Mouse (Mus musculus): ENCODE measurements around the gene Fpr2. TPM values are rescaled to one million over a fixed set of nuclear protein-coding genes. Genes with fewer than 3 reads are reported as not detected.
A peak's percentile ranks its signal among the peaks of the same experiment; 100 is the strongest.

Gene Fpr2
- polyA plus RNA-seq, 1 experiment from 2014 or later: not detected

- H3K27me3 ChIP-seq (ENCODE audit: control insufficient read depth, insufficient read depth, low read length): peaks cover 6% of the 10 kb centered on the region; the same call in 1 of the 2 replicates
- 18% methylated on average over 54 of the region's 55 CpGs for WGBS
- no peaks in the 10 kb centered on the region for H3K36me3 ChIP-seq (ENCODE audit: control insufficient read depth, insufficient read depth, low read length)
- H3K27ac ChIP-seq (ENCODE audit: low read depth, low read length): no peak overlapping the region
- no peaks in the 10 kb centered on the region for H3K9me3 ChIP-seq (ENCODE audit: control insufficient read depth, low read length)
- H3K4me1 ChIP-seq (replicated peaks; ENCODE audit: control insufficient read depth, insufficient read depth, low read length): no peaks in the 10 kb centered on the region
- DNase-seq (ENCODE audit: low spot score) (no peak), ATAC-seq (ENCODE audit: low FRiP score) (peak; percentile 31; the same call in 1 of the 2 replicates)
- H3K4me3 ChIP-seq (ENCODE audit: low read depth, low read length): no peak overlapping the region
- H3K4me2 ChIP-seq (replicated peaks; ENCODE audit: low read depth, low read length): 0 out of 2 replicates have a peak overlapping the region, but pooled peaks have one; percentile 7
- no peak overlapping the region for H3K9ac ChIP-seq (ENCODE audit: low read depth, low read length)
Measured at GRCm38 (mm10) chr17:17849906-17850712, 37.5 kb upstream of the Fpr2 start.

DNA sequence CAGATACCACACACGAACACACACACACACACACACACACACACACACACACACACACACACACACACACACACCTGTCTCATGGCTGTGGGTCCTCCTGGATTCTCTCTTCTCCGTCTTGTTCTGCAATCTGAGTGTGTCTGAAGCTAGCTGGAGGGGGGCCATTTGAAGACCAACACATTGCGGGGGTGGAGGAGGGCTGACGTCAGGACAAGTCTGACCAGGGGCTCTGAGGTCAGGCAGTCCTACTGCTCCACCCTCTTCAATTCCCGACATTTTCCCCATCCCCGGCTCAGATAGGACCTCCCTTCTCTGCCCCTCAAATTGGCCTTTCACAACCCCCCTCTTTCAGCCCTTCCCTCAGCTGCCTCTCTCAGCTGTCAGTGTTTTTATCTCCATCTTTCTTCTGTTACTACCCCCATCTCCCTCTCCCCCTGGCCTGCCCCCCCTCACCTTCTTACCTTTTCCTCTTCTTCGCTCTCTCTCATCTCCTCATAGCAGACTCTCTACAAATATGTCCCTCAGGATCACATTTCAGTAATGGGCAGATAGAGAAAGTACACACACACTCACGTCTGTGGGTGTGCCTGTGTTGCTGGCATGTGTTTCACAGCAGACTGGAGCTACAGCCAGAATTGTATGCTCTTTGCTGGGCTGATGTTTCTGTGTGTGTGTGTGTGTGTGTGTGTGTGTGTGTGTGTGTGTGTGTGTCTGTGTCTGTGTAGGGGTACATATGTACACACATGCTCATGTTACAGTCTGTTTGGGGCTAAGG lies 32.4 kb upstream of the Fpr2 start, which contains the start of gene Has1:
TSS of gene Has1 (minus strand) at position 142 of the 775 bp plus-strand sequence.
- H3K4me1 ChIP-seq (replicated peaks; ENCODE audit: control insufficient read depth, insufficient read depth, low read length): no peaks in the 10 kb centered on the region
- H3K9me3 ChIP-seq (ENCODE audit: control insufficient read depth, low read length): no peaks in the 10 kb centered on the region
- H3K4me2 ChIP-seq (replicated peaks; ENCODE audit: low read depth, low read length): no peak within 1 kb of the TSS
- no peak for DNase-seq (ENCODE audit: low spot score)
- WGBS: 40% methylated on average over 7 of the region's 8 CpGs
- peak; percentile 29; the same call in 1 of the 2 replicates for ATAC-seq (ENCODE audit: low FRiP score)
- H3K27ac ChIP-seq (ENCODE audit: low read depth, low read length): no peak within 1 kb of the TSS
- no peak within 1 kb of the TSS for H3K4me3 ChIP-seq (ENCODE audit: low read depth, low read length)
- no peaks in the 10 kb centered on the region for H3K36me3 ChIP-seq (ENCODE audit: control insufficient read depth, insufficient read depth, low read length)
- H3K27me3 ChIP-seq (ENCODE audit: control insufficient read depth, insufficient read depth, low read length): peaks cover 2% of the 10 kb centered on the region; the same call in 1 of the 2 replicates
- no peak within 1 kb of the TSS for H3K9ac ChIP-seq (ENCODE audit: low read depth, low read length)

DNA sequence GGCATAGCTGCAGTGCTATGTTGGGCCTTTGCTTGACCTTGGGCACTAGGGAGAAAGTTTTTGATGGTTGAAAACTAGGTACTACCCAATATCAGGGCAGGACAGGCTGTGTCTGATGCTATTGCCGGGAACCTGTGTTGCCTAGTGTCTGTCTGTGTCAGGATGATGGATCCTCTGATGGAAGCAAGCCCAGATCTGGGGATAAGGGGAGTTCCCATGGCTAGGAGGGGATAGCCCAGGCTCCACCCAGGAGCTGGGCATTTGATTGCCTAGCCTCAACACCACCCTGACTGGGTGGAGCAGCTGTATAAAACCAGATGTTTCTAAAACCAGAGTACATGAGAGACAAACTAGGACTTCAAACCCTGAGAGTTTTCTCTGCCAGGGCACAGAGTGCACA lies 31.0 kb upstream of the Fpr2 start:
- Histone ChIP-seq H3K27me3 (ENCODE audit: control insufficient read depth, insufficient read depth, low read length) (no peaks in the 10 kb centered on the region), H3K4me3 (ENCODE audit: low read depth, low read length) (no peak overlapping the region), H3K4me1 (replicated peaks; ENCODE audit: control insufficient read depth, insufficient read depth, low read length) (no peaks in the 10 kb centered on the region), H3K27ac (ENCODE audit: low read depth, low read length) (no peak overlapping the region), H3K9ac (ENCODE audit: low read depth, low read length) (no peak overlapping the region), H3K4me2 (replicated peaks; ENCODE audit: low read depth, low read length) (no peak overlapping the region), H3K9me3 (ENCODE audit: control insufficient read depth, low read length) (no peaks in the 10 kb centered on the region), H3K36me3 (ENCODE audit: control insufficient read depth, insufficient read depth, low read length) (no peaks in the 10 kb centered on the region)
- 84% methylated on average over 1 of the region's 1 CpGs for WGBS
- no peak for DNase-seq (ENCODE audit: low spot score)
- ATAC-seq (ENCODE audit: low FRiP score): no peak

DNA sequence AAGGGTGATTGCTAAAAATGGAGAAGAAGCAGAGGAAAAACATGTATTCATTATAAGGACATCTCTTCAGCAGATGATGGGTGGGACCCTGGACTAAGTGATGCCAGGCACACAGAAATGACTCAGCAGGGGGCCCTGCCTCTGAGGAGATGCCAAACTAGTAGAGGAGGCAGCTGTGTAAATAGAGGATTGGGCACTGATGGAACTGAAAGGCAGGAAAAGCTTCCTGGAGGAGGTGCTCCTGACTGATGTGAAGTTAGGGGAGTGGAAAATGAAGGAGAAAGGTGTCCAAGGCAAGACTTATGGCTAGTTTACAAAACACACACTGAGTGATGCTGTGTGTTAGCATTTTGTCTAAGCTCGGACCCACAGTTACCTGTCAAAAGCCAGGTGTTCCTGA lies 30.2 kb upstream of the Fpr2 start:
- DNase-seq (ENCODE audit: low spot score) (no peak), ATAC-seq (ENCODE audit: low FRiP score) (no peak)

GRCm38 (mm10) chr17:17860110-17860509 lies 27.5 kb upstream of the Fpr2 start:
- 88% methylated on average over 3 of the region's 3 CpGs for WGBS
- Histone ChIP-seq H3K27me3 (ENCODE audit: control insufficient read depth, insufficient read depth, low read length) (no peaks in the 10 kb centered on the region), H3K4me3 (ENCODE audit: low read depth, low read length) (no peak overlapping the region), H3K9me3 (ENCODE audit: control insufficient read depth, low read length) (no peaks in the 10 kb centered on the region), H3K4me2 (replicated peaks; ENCODE audit: low read depth, low read length) (no peak overlapping the region), H3K36me3 (ENCODE audit: control insufficient read depth, insufficient read depth, low read length) (no peaks in the 10 kb centered on the region), H3K9ac (ENCODE audit: low read depth, low read length) (no peak overlapping the region), H3K4me1 (replicated peaks; ENCODE audit: control insufficient read depth, insufficient read depth, low read length) (no peaks in the 10 kb centered on the region), H3K27ac (ENCODE audit: low read depth, low read length) (no peak overlapping the region)
- ATAC-seq (ENCODE audit: low FRiP score): no peak
- DNase-seq (ENCODE audit: low spot score): no peak

More for the DNA sequence above, 30.2 kb upstream of the Fpr2 start:
- Histone ChIP-seq H3K36me3 (ENCODE audit: control insufficient read depth, insufficient read depth, low read length) (no peaks in the 10 kb centered on the region), H3K4me2 (replicated peaks; ENCODE audit: low read depth, low read length) (no peak overlapping the region), H3K9me3 (ENCODE audit: control insufficient read depth, low read length) (no peaks in the 10 kb centered on the region), H3K27me3 (ENCODE audit: control insufficient read depth, insufficient read depth, low read length) (no peaks in the 10 kb centered on the region), H3K27ac (ENCODE audit: low read depth, low read length) (no peak overlapping the region), H3K4me3 (ENCODE audit: low read depth, low read length) (no peak overlapping the region), H3K9ac (ENCODE audit: low read depth, low read length) (no peak overlapping the region), H3K4me1 (replicated peaks; ENCODE audit: control insufficient read depth, insufficient read depth, low read length) (no peaks in the 10 kb centered on the region)
- WGBS: 72% methylated on average over 1 of the region's 1 CpGs

- WGBS: 42% methylated on average over 1 of the region's 1 CpGs
- no peaks in the 10 kb centered on the region for H3K27me3 ChIP-seq (ENCODE audit: control insufficient read depth, insufficient read depth, low read length)
- no peak overlapping the region for H3K4me2 ChIP-seq (replicated peaks; ENCODE audit: low read depth, low read length)
- H3K9me3 ChIP-seq (ENCODE audit: control insufficient read depth, low read length): no peaks in the 10 kb centered on the region
- H3K36me3 ChIP-seq (ENCODE audit: control insufficient read depth, insufficient read depth, low read length): no peaks in the 10 kb centered on the region
- H3K4me1 ChIP-seq (replicated peaks; ENCODE audit: control insufficient read depth, insufficient read depth, low read length): no peaks in the 10 kb centered on the region
- ATAC-seq (ENCODE audit: low FRiP score) (no peak), DNase-seq (ENCODE audit: low spot score) (no peak)
- no peak overlapping the region for H3K27ac ChIP-seq (ENCODE audit: low read depth, low read length)
- H3K4me3 ChIP-seq (ENCODE audit: low read depth, low read length): no peak overlapping the region
- H3K9ac ChIP-seq (ENCODE audit: low read depth, low read length): no peak overlapping the region
Measured at GRCm38 (mm10) chr17:17862360-17862759, 25.3 kb upstream of the Fpr2 start.

- no peak overlapping the region for H3K4me2 ChIP-seq (replicated peaks; ENCODE audit: low read depth, low read length)
- no peak for DNase-seq (ENCODE audit: low spot score)
- H3K4me1 ChIP-seq (replicated peaks; ENCODE audit: control insufficient read depth, insufficient read depth, low read length): no peaks in the 10 kb centered on the region
- H3K27ac ChIP-seq (ENCODE audit: low read depth, low read length): no peak overlapping the region
- no peak overlapping the region for H3K9ac ChIP-seq (ENCODE audit: low read depth, low read length)
- H3K27me3 ChIP-seq (ENCODE audit: control insufficient read depth, insufficient read depth, low read length): no peaks in the 10 kb centered on the region
- H3K4me3 ChIP-seq (ENCODE audit: low read depth, low read length): no peak overlapping the region
- WGBS: 66% methylated on average over 2 of the region's 2 CpGs
- ATAC-seq (ENCODE audit: low FRiP score): no peak
- H3K36me3 ChIP-seq (ENCODE audit: control insufficient read depth, insufficient read depth, low read length): no peaks in the 10 kb centered on the region
- H3K9me3 ChIP-seq (ENCODE audit: control insufficient read depth, low read length): no peaks in the 10 kb centered on the region
Measured at GRCm38 (mm10) chr17:17865168-17865567, 22.5 kb upstream of the Fpr2 start.

DNA sequence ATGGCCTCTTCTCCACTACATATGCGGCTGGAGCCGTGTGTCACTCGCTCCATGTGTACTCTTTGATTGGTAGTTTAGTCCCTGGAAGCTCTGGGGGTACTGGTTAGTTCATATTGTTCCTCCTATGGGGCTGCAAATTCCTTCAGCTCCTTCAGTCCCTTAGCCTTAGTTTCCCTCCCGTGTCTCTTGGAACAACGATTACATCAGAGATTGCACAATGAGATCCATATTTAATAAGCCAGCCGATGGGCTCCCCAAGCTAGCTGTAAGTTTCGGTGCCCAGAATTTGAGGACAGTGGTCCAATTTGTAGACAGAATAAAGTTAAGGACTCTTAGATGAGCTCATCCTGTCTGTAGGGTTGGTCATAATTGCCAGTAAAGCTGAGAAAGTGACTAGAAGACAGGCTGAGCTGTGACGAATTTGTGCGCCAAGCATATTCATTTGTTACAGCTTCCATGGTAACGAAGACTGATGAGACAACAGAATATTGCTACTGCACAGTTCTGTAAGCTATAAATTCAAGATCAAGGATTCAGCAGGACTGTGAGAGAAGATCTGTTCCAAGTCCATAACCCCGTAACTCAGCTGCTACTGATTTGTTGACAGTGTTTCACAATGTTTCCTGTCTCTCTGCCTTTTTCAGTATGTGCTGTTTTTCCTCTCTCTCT lies 20.7 kb upstream of the Fpr2 start:
- 94% methylated on average over 11 of the region's 11 CpGs for WGBS
- Histone ChIP-seq H3K4me1 (replicated peaks; ENCODE audit: control insufficient read depth, insufficient read depth, low read length) (no peaks in the 10 kb centered on the region), H3K4me3 (ENCODE audit: low read depth, low read length) (no peak overlapping the region), H3K27me3 (ENCODE audit: control insufficient read depth, insufficient read depth, low read length) (no peaks in the 10 kb centered on the region), H3K9ac (ENCODE audit: low read depth, low read length) (no peak overlapping the region), H3K4me2 (replicated peaks; ENCODE audit: low read depth, low read length) (no peak overlapping the region), H3K9me3 (ENCODE audit: control insufficient read depth, low read length) (no peaks in the 10 kb centered on the region), H3K27ac (ENCODE audit: low read depth, low read length) (no peak overlapping the region), H3K36me3 (ENCODE audit: control insufficient read depth, insufficient read depth, low read length) (no peaks in the 10 kb centered on the region)
- ATAC-seq (ENCODE audit: low FRiP score) (no peak), DNase-seq (ENCODE audit: low spot score) (no peak)
